Mouse (Mus musculus) heart, embryonic 16.5 days (tissue): ENCODE data around the gene Fam117a. TPM values are rescaled to one million over a fixed set of nuclear protein-coding genes. Genes with fewer than 3 reads are reported as not detected.

ENCODE experiments used
- ATAC-seq: fragments of 200-750 bp; cut with Nextera tagmentation; replicated peaks from 2 replicates; pipeline ENCODE4 v1.8.0; 2017; ENCODE audit warnings: moderate number of reproducible peaks; ENCODE audit not compliant: insufficient read depth, low FRiP score; ENCODE audit errors: extremely low read depth
- H3K27ac ChIP-seq: fragments of 300-500 bp; sonication (generic); 2 replicates; pipeline ENCODE4 v1.5.1; 2014; ENCODE audit warnings: mild to moderate bottlenecking, low read length, control low read depth, moderate library complexity
- H3K27me3 ChIP-seq: fragments of 300-500 bp; sonication (generic); 2 replicates; pipeline ENCODE4 v1.6.1; 2014; ENCODE audit warnings: low read length, mixed read lengths; ENCODE audit not compliant: control insufficient read depth, insufficient read depth
- H3K36me3 ChIP-seq: fragments of 300-500 bp; sonication (generic); 2 replicates; pipeline ENCODE4 v1.6.1; 2014; ENCODE audit not compliant: control insufficient read depth, insufficient read depth
- H3K4me1 ChIP-seq: fragments of 300-500 bp; sonication (generic); 2 replicates; pipeline ENCODE4 v1.6.1; 2014; ENCODE audit warnings: low read length, mixed read lengths; ENCODE audit not compliant: control insufficient read depth, insufficient read depth
- H3K4me2 ChIP-seq: fragments of 300-500 bp; sonication (generic); 2 replicates; pipeline ENCODE4 v1.6.1; 2014; ENCODE audit warnings: low read depth, mild to moderate bottlenecking, control low read depth, low read length
- H3K4me3 ChIP-seq: fragments of 300-500 bp; sonication (generic); 2 replicates; pipeline ENCODE4 v1.5.1; 2014; ENCODE audit warnings: mild to moderate bottlenecking, control low read depth, low read length
- H3K9ac ChIP-seq: fragments of 300-500 bp; sonication (generic); 2 replicates; pipeline ENCODE4 v1.6.1; 2014; ENCODE audit warnings: low read length, control low read depth
- H3K9me3 ChIP-seq: fragments of 300-500 bp; sonication (generic); replicated peaks from 2 replicates; pipeline ENCODE4 v1.6.1; 2016; ENCODE audit warnings: low read length; ENCODE audit not compliant: control insufficient read depth
- WGBS: fragments of 180-500 bp; shearing (Covaris S2); extraction: QIAGEN DNeasy Blood & Tissue Kit; methylation state at CpG from one replicate; pipeline ENCODE4 v1.1.7; 2014; 5-methylcytosine and 5-hydroxymethylcytosine counted together
- polyA plus RNA-seq: library from polyadenylated mRNA; unstranded; fragments of >200 nt; fragmentation: Nextera tagmentation; extraction: Ambion mirVana; gene quantifications from 2 replicates; pipeline ENCODE4 v1.2.1, GENCODE M21; 2015

Gene Fam117a
- polyA plus RNA-seq, 1 experiment from 2014 or later, result 6.3 TPM

GRCm38 (mm10) chr11:95423505-95423904 is 86.7 kb downstream of the Fam117a start:
- peaks cover 5% of the 10 kb centered on the region for H3K4me1 ChIP-seq
- WGBS, result 82% methylated on average over 3 of the region's 3 CpGs
- H3K27ac ChIP-seq, result no peak overlapping the region
- H3K9ac ChIP-seq, result no peak overlapping the region
- no peak overlapping the region for H3K4me3 ChIP-seq
- H3K27me3 ChIP-seq, result no peaks in the 10 kb centered on the region
- no peak for ATAC-seq
- H3K36me3 ChIP-seq, result no peaks in the 10 kb centered on the region
- no peak overlapping the region for H3K4me2 ChIP-seq
- H3K9me3 ChIP-seq, result no peaks in the 10 kb centered on the region

- WGBS, result 14% methylated on average over 2 of the region's 2 CpGs
- Histone ChIP-seq H3K9ac (no peak overlapping the region), H3K27ac (peak overlapping the region; percentile 54; the same call in 1 of the 2 replicates), H3K27me3 (no peaks in the 10 kb centered on the region), H3K4me2 (no peak overlapping the region), H3K4me1 (peaks cover 21% of the 10 kb centered on the region), H3K36me3 (no peaks in the 10 kb centered on the region), H3K4me3 (no peak overlapping the region), H3K9me3 (no peaks in the 10 kb centered on the region)
- no peak; the same call in 1 of the 2 replicates for ATAC-seq
Observed at GRCm38 (mm10) chr11:95431344-95431743, 94.5 kb downstream of the Fam117a start.

Other genes with a start within 250 kb of the Fam117a start
- 0.07 and 0.11 TPM in 2 replicates for gene Dlx3, start 216.9 kb upstream of the Fam117a start, polyA plus RNA-seq
- gene Dlx4, start 190.8 kb upstream of the Fam117a start, polyA plus RNA-seq, result 0.09 and 0.17 TPM in 2 replicates
- 0.11 TPM in 1 of 2 replicates, not detected in the other for gene Tac4, start 75.5 kb upstream of the Fam117a start, polyA plus RNA-seq
- gene Kat7, start 26.8 kb upstream of the Fam117a start, polyA plus RNA-seq, result 49.8 and 51.1 TPM in 2 replicates
- gene Slc35b1, start 47.7 kb downstream of the Fam117a start, polyA plus RNA-seq, result 71.2 and 73.0 TPM in 2 replicates
- 135 and 157 TPM in 2 replicates for gene Spop, start 77.1 kb downstream of the Fam117a start, polyA plus RNA-seq
- gene Nxph3, start 177.6 kb downstream of the Fam117a start, polyA plus RNA-seq, result 0.07 and 0.14 TPM in 2 replicates